Comparison of ENCODE assay signal across 12 mouse cellular contexts in the genomic region with DNA sequence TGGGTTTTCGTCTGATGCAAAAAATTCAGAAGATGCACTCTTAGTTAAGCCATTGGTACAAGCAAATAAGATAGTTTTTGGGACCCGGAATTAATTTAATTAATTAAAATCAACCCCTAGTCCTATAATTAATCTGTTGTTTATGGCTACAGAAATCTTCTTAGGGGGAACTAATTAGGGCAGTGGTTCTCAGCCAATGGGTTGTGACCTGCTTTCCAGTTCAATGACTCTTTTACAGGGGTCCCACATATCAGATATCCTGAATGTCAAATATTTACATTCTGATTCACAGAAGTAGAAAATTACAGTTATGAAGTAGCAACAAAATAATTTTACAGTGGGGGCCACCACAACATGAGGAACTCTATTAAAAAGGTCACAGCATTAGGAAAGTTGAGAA.
"Had no signal": no experiment of that assay in that cellular context is flagged by ENCODE, and none has a peak within 500 bp of the region (broad histone marks: within the 10 kb centered on the region; RNA-seq: fewer than 3 reads in every experiment).

No protein-coding gene starts in this region.

- DNase-seq: left cerebral cortex, postnatal 4 days; liver; liver, embryonic 13.5 days; liver, postnatal 0 days; lung, adult 18-20 months; lung, adult 2 months; lung, embryonic 14.5 days; lung, postnatal 10 days; lung, postnatal 14 days; lung, postnatal 36 days; lung, postnatal 4 days; midbrain, embryonic 14.5 days had no signal
